Mouse (Mus musculus) liver, postnatal 0 days (tissue): ENCODE measurements at regions not wholly inside any gene's neighbourhood (a gene's known extent, or its start where the extent isn't known, plus 50 kb on each side); places are given as distances from the start of the nearest gene placed in this dataset.

Experiments used
- CTCF ChIP-seq: sonication (generic); IDR thresholded peaks from 2 replicates; pipeline ENCODE4 v1.5.1; 2016; ENCODE audit warnings: antibody characterized with exemption, low read depth
- EP300 ChIP-seq: IDR thresholded peaks from 2 replicates; pipeline ENCODE4 v1.6.1; 2016; ENCODE audit warnings: antibody characterized with exemption, low read depth, mild to moderate bottlenecking

- TF ChIP-seq CTCF (no peak), EP300 (no peak)
Measured at GRCm38 (mm10) chr11:113034911-113035310, 252.9 kb downstream of the Sox9 start.
